Mouse (Mus musculus) hindbrain, embryonic 13.5 days (tissue): ENCODE data around the gene Yipf1. TPM values are rescaled to one million over a fixed set of nuclear protein-coding genes. Genes with fewer than 3 reads are reported as not detected.
"Not testable (repeated sequence)": the region's sequence is repeated elsewhere in the genome, so short reads cannot be mapped to it uniquely, and the experiment has no call there.

Experiments
- ATAC-seq: fragments of 200-750 bp; cut with Nextera tagmentation; 2 replicates; pipeline ENCODE4 v1.8.0; 2017; ENCODE audit warnings: moderate TSS enrichment; ENCODE audit not compliant: low FRiP score
- H3K27ac ChIP-seq: fragments of 300-500 bp; sonication (generic); 2 replicates; pipeline ENCODE4 v1.5.1; 2015; ENCODE audit warnings: inconsistent platforms, mild to moderate bottlenecking, moderate library complexity
- H3K27me3 ChIP-seq: fragments of 300-500 bp; sonication (generic); 2 replicates; pipeline ENCODE4 v1.6.1; 2015; ENCODE audit warnings: mild to moderate bottlenecking, inconsistent platforms
- H3K36me3 ChIP-seq: fragments of 300-500 bp; sonication (generic); 2 replicates; pipeline ENCODE4 v1.6.1; 2015; ENCODE audit warnings: mild to moderate bottlenecking, inconsistent platforms
- H3K4me1 ChIP-seq: fragments of 300-500 bp; sonication (generic); replicated peaks from 2 replicates; pipeline ENCODE4 v1.6.1; 2015; ENCODE audit warnings: inconsistent platforms
- H3K4me2 ChIP-seq: fragments of 300-500 bp; sonication (generic); 2 replicates; pipeline ENCODE4 v1.6.1; 2015; ENCODE audit warnings: inconsistent platforms, mild to moderate bottlenecking, moderate library complexity
- H3K4me3 ChIP-seq: fragments of 300-500 bp; sonication (generic); 2 replicates; pipeline ENCODE4 v1.5.1; 2015; ENCODE audit warnings: mild to moderate bottlenecking, inconsistent platforms
- H3K9ac ChIP-seq: fragments of 300-500 bp; sonication (generic); 2 replicates; pipeline ENCODE4 v1.6.1; 2015; ENCODE audit warnings: mild to moderate bottlenecking, inconsistent platforms
- H3K9me3 ChIP-seq: fragments of 300-500 bp; sonication (generic); 2 replicates; pipeline ENCODE4 v1.6.1; 2016; ENCODE audit warnings: inconsistent platforms
- WGBS: fragments of 180-500 bp; shearing (Covaris S2); methylation state at CpG from one replicate; pipeline ENCODE4 v1.1.7; 2015; 5-methylcytosine and 5-hydroxymethylcytosine counted together
- polyA plus RNA-seq: library from polyadenylated mRNA; unstranded; fragments of >200 nt; fragmentation: Nextera tagmentation; extraction: Ambion mirVana; gene quantifications from 2 replicates; pipeline ENCODE4 v1.2.1, GENCODE M21; 2015

Yipf1 gene
- polyA plus RNA-seq, 1 experiment from 2014 or later, result 67.3 TPM

- no peaks in the 10 kb centered on the region for H3K4me1 ChIP-seq
- no peak overlapping the region for H3K9ac ChIP-seq
- ATAC-seq, result no peak
- WGBS, result 88% methylated on average over 8 of the region's 8 CpGs
- H3K27ac ChIP-seq, result no peak overlapping the region
- H3K4me3 ChIP-seq, result no peak overlapping the region
- no peaks in the 10 kb centered on the region for H3K9me3 ChIP-seq
- no peaks in the 10 kb centered on the region for H3K27me3 ChIP-seq
- H3K4me2 ChIP-seq, result no peak overlapping the region
- peaks cover 26% of the 10 kb centered on the region for H3K36me3 ChIP-seq
Measured at GRCm38 (mm10) chr4:107336356-107336755, 22.2 kb downstream of the Yipf1 start.

- no peak for ATAC-seq
- H3K4me2 ChIP-seq, result no peak overlapping the region
- no peak overlapping the region for H3K4me3 ChIP-seq
- no peaks in the 10 kb centered on the region for H3K4me1 ChIP-seq
- H3K36me3 ChIP-seq, result peaks cover 30% of the 10 kb centered on the region
- no peaks in the 10 kb centered on the region for H3K9me3 ChIP-seq
- no peak overlapping the region for H3K27ac ChIP-seq
- WGBS, result 89% methylated on average over 5 of the region's 5 CpGs
- H3K27me3 ChIP-seq, result no peaks in the 10 kb centered on the region
- no peak overlapping the region for H3K9ac ChIP-seq
Measured at GRCm38 (mm10) chr4:107337455-107337854, 23.3 kb downstream of the Yipf1 start.

- peak overlapping the region; percentile 30; the same call in 1 of the 2 replicates for H3K27ac ChIP-seq
- no peak overlapping the region for H3K9ac ChIP-seq
- H3K27me3 ChIP-seq, result no peaks in the 10 kb centered on the region
- no peak for ATAC-seq
- no peak overlapping the region for H3K4me3 ChIP-seq
- H3K9me3 ChIP-seq, result no peaks in the 10 kb centered on the region
- no peak overlapping the region for H3K4me2 ChIP-seq
- 48% methylated on average over 5 of the region's 5 CpGs for WGBS
- H3K36me3 ChIP-seq, result peaks cover 36% of the 10 kb centered on the region
- no peaks in the 10 kb centered on the region for H3K4me1 ChIP-seq
Measured at GRCm38 (mm10) chr4:107341354-107341753, 27.2 kb downstream of the Yipf1 start.

- Histone ChIP-seq H3K27ac (no peak overlapping the region), H3K36me3 (peaks cover 28% of the 10 kb centered on the region), H3K9me3 (no peaks in the 10 kb centered on the region), H3K4me3 (no peak overlapping the region), H3K27me3 (no peaks in the 10 kb centered on the region), H3K4me1 (peaks cover 13% of the 10 kb centered on the region), H3K4me2 (no peak overlapping the region), H3K9ac (no peak overlapping the region)
- 76% methylated on average over 7 of the region's 7 CpGs for WGBS
- no peak for ATAC-seq
Measured at GRCm38 (mm10) chr4:107344612-107345011, 30.4 kb downstream of the Yipf1 start.

GRCm38 (mm10) chr4:107347221-107347620, 33.1 kb downstream of the Yipf1 start:
- Histone ChIP-seq H3K36me3 (peaks cover 36% of the 10 kb centered on the region), H3K9ac (no peak overlapping the region; the same call in 1 of the 2 replicates), H3K4me2 (no peak overlapping the region), H3K27me3 (no peaks in the 10 kb centered on the region), H3K4me1 (peaks cover 13% of the 10 kb centered on the region), H3K4me3 (no peak overlapping the region), H3K27ac (no peak overlapping the region), H3K9me3 (no peaks in the 10 kb centered on the region)
- no peak for ATAC-seq
- 87% methylated on average over 6 of the region's 6 CpGs for WGBS

DNA sequence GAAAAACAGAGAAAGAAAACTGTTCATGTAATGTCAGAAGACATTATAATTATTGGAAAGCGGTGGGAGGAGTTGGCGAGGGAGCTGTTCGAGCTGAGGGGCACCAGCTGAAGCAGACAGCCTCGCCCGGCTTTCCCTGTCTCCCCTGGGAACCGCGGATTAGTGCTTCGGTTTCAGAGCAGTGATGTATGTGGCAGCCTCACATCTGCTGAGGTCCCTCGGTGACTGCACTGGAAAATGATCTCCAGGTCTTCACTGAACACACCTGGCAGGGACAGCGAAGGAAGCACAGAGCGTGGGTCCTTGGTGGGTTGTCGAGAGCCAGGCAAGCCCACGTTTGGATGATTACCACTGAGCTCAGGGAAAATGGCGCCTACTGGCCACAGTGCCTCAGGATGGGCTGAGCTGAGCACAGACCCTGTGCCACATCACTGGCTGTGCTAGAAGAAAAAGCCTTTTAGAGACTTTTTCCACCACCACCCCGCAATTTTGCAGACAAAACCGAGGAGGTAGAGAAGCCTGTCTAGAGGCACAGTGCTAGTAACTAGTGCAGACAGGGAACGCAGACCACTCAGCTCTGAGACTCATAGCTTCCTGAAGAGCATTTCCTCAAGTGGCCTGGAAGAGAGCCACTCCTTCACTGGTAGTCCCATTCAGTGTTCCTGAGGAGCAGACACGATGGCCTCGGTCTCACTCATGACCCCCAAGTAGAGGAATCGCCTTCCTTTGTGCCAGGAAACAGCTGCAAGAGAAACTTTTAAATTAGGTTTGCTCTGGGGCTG, 34.6 kb downstream of the Yipf1 start:
- no peaks in the 10 kb centered on the region for H3K27me3 ChIP-seq
- H3K9ac ChIP-seq, result peak overlapping the region; percentile 13; the same call in 1 of the 2 replicates
- 60% methylated on average over 20 of the region's 20 CpGs for WGBS
- H3K4me3 ChIP-seq, result no peak overlapping the region
- H3K9me3 ChIP-seq, result no peaks in the 10 kb centered on the region
- peaks cover 41% of the 10 kb centered on the region for H3K36me3 ChIP-seq
- peak; percentile 46; the same call in 1 of the 2 replicates for ATAC-seq
- H3K27ac ChIP-seq, result peak overlapping the region; percentile 69
- no peak overlapping the region for H3K4me2 ChIP-seq
- peaks cover 14% of the 10 kb centered on the region for H3K4me1 ChIP-seq

- Histone ChIP-seq H3K27ac (no peak overlapping the region), H3K9me3 (no peaks in the 10 kb centered on the region), H3K4me2 (no peak overlapping the region), H3K27me3 (no peaks in the 10 kb centered on the region), H3K4me1 (peaks cover 21% of the 10 kb centered on the region), H3K4me3 (no peak overlapping the region), H3K9ac (no peak overlapping the region), H3K36me3 (peaks cover 39% of the 10 kb centered on the region)
- ATAC-seq, result peak; percentile 61
- WGBS, result 78% methylated on average over 8 of the region's 8 CpGs
Measured at GRCm38 (mm10) chr4:107349311-107350008, 35.3 kb downstream of the Yipf1 start.

DNA sequence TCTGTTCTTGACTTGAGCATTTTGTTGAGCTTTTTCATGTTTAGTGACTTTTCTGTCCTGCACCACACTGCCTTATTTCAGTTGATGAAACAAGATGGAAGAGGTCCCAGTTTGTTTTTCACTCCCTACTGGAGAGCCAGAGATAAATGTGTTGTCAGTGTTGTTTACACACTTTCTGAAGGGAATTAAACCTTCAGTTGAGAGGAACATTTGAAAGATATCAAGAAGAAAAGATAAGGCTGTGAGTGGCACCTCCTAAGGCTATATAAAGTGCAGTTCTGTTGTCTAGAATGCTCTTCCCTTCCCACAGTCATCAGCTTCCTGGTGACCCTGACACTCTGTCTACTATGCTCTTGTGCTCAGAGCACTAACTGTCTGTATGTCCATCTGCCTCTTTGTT, 37.2 kb downstream of the Yipf1 start:
- Histone ChIP-seq H3K9me3 (no peaks in the 10 kb centered on the region), H3K9ac (no peak overlapping the region), H3K36me3 (peaks cover 28% of the 10 kb centered on the region), H3K4me3 (no peak overlapping the region), H3K4me1 (peaks cover 25% of the 10 kb centered on the region), H3K4me2 (no peak overlapping the region), H3K27ac (no peak overlapping the region), H3K27me3 (no peaks in the 10 kb centered on the region)
- no peak for ATAC-seq

DNA sequence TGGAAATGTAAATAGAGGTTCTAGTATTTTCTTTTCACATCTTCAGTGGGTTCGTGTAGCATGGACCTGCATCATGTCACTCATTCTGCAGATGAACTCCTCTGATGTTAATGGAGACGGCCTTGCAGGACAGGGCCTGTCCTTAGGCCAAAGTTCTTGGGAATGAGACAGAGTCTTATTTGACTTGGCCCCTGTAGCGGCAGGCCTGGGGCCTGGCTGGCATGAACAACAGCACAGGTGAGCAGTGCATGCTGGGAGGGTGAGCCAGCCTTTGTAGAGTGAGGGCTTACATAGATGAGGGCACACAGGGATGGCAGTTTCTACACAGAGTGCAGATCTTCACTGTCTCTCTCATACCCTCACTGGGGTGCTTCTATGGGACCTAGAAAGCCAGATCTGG, 39.4 kb downstream of the Yipf1 start:
- H3K36me3 ChIP-seq, result peaks cover 21% of the 10 kb centered on the region
- WGBS, result 94% methylated on average over 3 of the region's 3 CpGs
- H3K27ac ChIP-seq, result peak overlapping the region; percentile 52; the same call in 1 of the 2 replicates
- H3K4me2 ChIP-seq, result no peak overlapping the region
- H3K27me3 ChIP-seq, result no peaks in the 10 kb centered on the region
- ATAC-seq, result no peak
- peak overlapping the region; percentile 39; the same call in 1 of the 2 replicates for H3K9ac ChIP-seq
- peaks cover 16% of the 10 kb centered on the region for H3K4me1 ChIP-seq
- H3K4me3 ChIP-seq, result no peak overlapping the region
- no peaks in the 10 kb centered on the region for H3K9me3 ChIP-seq

- Histone ChIP-seq H3K36me3 (peaks cover 22% of the 10 kb centered on the region), H3K27me3 (no peaks in the 10 kb centered on the region), H3K27ac (peak overlapping the region; percentile 52), H3K4me1 (peaks cover 12% of the 10 kb centered on the region), H3K4me2 (no peak overlapping the region), H3K9me3 (no peaks in the 10 kb centered on the region), H3K9ac (peak overlapping the region; percentile 39), H3K4me3 (no peak overlapping the region)
- ATAC-seq, result no peak
- 77% methylated on average over 5 of the region's 5 CpGs for WGBS
Measured at GRCm38 (mm10) chr4:107354126-107354525, 40.0 kb downstream of the Yipf1 start.

GRCm38 (mm10) chr4:107354543-107354942, 40.4 kb downstream of the Yipf1 start:
- Histone ChIP-seq H3K27me3 (no peaks in the 10 kb centered on the region), H3K4me1 (peaks cover 12% of the 10 kb centered on the region), H3K4me2 (no peak overlapping the region), H3K9ac (peak overlapping the region; percentile 39), H3K27ac (peak overlapping the region; percentile 52), H3K4me3 (no peak overlapping the region), H3K36me3 (peaks cover 25% of the 10 kb centered on the region), H3K9me3 (no peaks in the 10 kb centered on the region)
- WGBS, result 29% methylated on average over 4 of the region's 4 CpGs
- peak; percentile 80 for ATAC-seq

DNA sequence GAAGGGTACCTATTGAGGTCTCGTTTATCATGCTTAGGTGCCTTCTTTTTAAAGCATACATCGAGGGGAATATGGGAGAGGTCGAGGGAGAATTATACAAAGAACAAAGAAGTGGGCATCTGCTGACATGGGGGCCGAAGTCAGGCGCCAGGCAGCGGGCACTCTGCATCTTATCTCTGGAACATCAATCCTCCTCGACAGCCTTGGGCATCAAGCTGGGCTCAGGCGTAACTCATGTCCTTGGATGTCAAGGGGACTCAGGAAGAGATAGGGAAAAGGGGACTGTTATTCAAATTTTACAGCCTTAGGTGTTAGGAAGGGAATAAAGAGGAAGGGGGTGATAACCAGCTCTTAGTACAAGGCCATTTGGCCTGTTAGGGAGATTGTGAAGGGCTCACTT, 43.0 kb downstream of the Yipf1 start:
- Histone ChIP-seq H3K4me1 (peaks cover 12% of the 10 kb centered on the region), H3K36me3 (peaks cover 22% of the 10 kb centered on the region)
- not testable (repeated sequence) for ATAC-seq, H3K27me3 ChIP-seq, H3K27ac ChIP-seq, H3K4me3 ChIP-seq, H3K9me3 ChIP-seq, H3K9ac ChIP-seq, H3K4me2 ChIP-seq
- WGBS, result 61% methylated on average over 8 of the region's 8 CpGs
